Mouse (Mus musculus): ENCODE data around the gene Enho.
A peak's percentile ranks its signal among the peaks of the same experiment; 100 is the strongest.

Enho gene

DNA sequence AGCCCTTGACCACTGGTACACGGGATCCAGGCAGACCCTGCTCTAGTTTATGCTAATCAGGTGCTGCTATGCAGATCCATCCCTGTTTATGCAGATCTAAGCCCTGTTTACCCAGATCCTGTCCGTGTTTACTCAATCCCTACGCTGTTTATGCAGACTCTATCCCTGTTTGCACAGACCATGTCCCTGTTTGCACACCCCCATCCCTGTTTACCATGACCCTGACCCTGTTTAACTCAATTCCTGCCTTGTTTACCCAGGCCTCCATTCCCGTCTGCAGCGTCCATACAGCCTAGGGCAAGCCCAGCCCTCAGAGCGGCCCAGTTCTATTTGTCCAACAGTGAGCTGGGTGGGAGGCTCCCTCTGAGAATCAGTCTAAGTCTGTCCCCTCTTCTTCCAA, 9.9 kb downstream of the Enho start:
- DNase-seq, result no peak

DNA sequence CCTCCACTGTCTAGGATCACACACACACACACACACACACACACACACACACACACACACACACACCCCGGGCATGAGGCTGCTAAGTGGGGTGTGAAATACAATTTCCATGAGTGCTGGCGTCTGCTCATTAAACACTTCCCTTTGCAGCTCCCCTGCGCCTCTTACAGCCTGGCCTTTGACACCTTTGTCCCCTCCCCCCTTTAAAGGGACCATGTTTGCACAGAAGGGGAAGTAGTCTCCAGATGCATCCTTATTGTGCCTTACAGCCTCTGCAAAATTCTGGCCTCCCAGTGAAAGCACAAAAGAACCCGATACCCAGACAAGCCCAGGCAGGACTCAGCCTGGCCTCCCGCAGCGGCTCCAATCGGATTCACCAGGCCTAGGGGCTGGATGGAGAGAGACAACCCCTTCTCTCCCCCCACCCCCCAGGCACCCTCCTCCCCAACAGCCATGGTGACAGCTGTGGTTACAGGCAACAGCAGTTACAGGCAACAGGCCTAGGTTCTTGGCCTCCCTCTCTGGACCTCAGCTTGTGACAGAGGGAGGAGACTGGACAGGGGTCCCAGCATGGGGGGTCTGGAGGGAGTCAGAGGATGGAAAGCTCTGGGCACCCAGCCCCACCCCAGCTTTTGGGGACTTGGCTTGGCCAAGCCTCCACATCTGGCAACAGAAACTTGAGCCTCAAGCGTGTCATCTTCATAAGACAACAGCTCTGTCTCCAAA, 11.8 kb downstream of the Enho start:
- peak; percentile 30 to 41 for DNase-seq

DNA sequence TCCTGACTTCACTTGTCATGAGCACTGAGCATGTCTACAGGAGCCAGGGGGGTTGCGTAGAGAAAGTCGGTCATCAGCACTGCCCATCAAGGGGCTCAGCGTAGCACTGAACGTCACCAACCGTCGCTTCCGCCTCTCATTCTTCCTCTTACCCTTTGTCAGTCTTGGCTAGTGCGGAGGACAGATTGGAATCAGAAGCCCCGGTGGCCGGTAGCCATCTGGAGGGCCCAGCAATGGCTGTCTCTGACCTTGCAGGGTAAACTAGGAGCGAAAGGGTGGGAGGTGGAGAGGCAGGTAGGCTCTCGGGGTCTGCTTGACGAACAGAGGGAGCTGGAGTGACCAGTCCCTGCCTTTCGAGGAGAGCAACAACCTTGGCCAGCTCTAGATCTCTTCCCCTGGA, 18.1 kb downstream of the Enho start:
- DNase-seq, result no peak

DNA sequence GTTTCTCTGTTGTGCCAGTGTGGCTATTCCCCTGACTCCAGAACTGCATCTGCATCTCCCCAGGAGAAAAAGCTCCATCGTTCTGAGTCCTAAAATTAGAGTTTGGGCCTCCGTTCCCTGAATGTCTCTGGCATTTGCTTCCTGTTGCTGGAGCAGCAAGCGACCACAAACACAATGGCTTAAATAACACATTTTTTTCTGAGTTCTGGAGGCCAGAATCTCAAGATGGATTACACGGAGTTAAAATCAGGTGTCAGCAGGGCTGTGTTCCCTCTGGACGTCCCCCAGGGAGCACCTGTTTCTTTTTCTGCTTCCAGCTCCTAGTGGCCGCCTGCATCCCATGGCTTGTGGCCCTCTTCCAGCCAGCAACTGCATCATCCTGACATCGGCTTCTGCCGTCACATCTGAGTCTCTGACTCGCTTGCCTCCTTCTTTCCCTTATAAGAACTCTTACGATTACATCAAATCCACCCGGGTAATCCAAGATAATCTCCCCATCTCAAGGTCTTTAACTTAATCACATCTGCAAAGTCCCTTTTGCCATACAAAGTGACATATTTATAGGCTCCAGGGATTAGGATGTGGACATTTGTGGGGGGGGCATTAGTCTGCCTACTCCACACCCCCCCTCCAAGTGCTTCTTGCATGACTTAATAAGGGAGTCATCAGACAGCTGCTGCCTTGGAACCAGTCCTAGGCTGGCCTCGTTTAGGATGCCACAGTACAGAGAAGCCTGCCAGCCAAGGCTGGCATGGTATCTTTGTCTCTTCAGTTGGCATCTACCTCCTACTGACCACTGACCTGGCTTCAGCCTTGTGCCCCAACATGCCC, 21.0 kb downstream of the Enho start:
- no peak for DNase-seq

DNA sequence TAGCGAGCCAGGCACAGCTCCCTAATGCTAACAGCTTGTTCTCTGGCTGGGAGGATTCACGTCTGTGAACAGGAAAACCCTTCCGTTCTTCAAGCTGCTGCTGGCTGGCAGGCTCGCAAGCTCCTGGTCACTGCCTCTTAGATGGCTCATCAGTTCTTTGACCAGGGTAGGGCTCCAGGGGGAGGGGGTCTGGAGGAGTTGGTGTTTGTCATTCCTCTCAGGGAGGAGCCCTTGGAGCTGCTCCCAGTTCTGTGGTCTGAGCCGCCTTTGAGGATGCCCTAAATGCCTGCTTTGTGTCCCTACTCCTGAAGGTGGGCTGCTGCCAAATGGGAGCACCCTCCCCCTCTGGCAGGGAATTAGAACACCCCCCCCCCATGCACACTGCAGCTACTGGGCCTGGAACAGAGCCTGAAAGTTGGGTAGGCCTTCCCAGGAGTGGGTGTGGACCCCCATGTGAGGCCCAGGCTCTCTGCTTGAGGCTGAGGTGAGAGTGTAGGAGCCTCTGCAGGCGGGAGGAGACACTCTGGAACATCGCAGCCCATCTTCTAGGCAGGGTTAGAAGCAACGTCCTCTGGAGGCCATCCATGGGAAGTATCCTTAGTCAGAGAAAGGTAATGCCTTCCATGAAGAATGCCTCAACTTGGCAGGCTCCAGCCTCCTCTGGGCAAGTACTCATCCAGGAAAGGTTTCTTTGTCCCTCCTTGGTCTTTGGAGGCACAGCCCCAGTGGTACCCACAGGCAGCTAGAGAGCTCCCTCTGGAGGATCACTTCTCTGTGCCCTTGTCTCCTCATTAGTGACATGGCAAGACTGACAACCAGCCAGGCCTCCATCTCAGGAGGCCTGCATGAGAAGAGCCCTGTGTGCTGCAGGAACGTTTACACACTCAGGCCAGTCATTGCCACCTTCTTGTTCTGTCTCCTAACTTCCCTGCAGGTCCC, 24.2 kb downstream of the Enho start:
- no peak for DNase-seq

DNA sequence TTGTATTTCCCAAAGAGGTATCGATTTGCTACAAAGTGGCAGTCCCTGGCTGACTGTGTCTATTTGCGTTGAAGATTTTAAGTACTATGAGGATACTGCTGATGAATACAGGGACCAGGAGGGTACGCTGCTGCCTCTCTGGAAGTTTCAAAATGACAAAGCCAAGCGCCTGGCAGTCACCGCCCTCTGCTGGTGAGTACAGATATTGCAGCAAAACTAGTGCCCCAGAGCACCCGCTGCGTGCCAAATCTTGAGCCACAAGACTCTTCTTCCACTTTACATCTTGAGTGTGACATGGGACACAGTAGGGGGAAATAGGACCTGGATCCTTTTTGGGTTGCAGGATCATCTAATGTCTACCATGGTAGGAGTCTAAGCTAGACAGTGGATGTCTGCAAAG, 26.0 kb downstream of the Enho start:
- DNase-seq, result peak; percentile 72 to 89

DNA sequence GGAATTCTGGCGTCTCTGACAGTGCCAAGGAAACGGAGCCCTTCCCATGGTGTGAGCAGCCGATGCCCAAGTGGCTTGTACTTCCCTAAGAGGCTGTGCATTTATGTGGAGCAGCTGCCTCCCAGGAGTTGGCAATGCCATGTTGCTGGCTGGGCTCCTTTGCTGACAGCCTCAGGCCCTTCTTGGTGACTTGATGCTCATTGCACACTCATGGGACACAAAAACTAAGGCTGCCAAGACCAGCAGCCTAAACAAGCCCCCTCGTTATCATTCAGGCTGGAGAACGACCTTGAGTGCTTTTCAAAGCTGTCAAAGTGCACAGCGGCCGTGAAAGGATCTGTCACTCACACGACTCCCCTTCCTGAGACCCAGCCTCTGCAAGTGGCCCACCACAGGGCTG, 28.0 kb downstream of the Enho start:
- DNase-seq, result no peak

DNA sequence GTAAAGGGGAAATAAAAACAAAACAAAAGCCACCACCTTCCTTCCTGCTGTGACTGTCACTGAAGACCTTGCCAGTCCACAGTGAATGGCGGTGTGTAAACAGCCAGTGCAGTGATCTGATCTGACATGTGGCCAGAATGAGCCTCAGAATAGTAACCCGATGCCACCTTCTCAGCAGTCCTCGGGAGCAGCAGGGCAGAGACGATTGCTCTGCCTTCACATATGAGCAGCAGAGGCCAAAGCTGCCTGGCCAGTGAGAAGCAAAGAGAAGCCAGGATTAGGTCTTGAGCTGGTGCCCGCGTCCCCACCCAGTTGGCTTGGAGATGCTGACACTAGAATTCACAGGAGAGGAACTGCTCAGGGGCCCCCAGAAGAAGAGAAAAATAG, 29.5 kb downstream of the Enho start:
- no peak for DNase-seq

DNA sequence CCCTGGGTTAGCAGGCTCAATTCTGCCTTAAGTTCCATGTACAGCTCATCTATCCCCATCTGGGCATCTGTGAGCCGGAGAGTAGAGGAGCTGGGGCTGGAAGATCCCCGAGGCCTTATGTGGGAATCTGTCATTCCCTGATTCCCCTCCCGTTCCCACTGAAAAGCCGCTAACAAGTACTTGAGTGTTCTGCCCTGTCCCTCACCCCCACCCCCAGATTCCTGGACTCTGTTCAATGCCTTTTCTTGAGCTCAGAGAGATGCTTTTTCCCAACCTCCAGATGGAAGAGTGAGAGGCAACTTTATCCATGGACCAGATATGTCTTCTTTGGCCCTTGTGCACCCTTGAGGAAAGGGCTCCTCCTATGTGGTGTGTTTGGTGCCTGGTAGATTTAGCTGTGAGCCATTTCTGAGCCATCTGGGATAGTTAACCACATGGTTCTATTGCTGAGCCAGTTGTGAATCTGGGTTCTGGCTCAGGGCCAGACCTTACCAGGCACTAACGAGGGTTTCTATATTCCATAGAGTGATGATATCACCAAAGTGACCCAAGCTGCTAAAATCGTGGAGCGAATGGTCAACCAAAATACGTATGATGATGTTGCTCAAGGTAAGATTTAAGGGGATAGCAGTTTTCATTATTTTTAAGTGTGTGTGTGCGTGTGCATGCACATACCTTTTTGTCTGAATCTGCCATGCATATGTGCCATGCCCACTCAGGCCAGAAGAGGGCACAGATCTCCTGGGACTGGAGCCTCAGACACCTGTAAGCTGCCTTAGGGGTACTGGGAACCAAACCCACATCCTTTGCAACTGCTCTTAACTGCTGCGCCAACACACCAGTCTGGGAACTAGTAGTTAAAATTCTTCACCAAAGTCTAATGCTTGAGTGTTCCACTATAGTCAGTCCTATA, 30.2 kb downstream of the Enho start:
- peak in 1 of 2 experiments; percentile 40 for DNase-seq

DNA sequence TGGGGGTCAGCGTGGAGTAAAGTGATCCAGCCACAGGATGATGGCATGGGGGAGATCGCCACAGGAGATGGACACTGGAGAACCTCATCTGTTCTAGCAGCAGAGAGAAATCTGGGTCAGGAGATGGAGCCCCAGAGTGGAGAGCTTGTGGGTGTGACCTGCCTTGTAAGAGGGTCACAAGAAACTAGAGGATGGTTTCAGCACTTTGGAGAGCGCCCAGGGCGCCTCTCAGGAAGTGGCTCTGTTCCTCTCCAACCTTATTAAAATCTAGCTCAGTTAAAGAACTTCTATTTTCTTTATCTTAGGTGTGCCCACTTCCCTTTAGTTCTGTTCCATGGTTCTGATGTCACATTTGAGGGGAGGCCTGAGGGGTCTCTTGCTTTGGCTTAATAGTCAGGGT, 33.3 kb downstream of the Enho start:
- DNase-seq, result peak; percentile 56 to 85

DNA sequence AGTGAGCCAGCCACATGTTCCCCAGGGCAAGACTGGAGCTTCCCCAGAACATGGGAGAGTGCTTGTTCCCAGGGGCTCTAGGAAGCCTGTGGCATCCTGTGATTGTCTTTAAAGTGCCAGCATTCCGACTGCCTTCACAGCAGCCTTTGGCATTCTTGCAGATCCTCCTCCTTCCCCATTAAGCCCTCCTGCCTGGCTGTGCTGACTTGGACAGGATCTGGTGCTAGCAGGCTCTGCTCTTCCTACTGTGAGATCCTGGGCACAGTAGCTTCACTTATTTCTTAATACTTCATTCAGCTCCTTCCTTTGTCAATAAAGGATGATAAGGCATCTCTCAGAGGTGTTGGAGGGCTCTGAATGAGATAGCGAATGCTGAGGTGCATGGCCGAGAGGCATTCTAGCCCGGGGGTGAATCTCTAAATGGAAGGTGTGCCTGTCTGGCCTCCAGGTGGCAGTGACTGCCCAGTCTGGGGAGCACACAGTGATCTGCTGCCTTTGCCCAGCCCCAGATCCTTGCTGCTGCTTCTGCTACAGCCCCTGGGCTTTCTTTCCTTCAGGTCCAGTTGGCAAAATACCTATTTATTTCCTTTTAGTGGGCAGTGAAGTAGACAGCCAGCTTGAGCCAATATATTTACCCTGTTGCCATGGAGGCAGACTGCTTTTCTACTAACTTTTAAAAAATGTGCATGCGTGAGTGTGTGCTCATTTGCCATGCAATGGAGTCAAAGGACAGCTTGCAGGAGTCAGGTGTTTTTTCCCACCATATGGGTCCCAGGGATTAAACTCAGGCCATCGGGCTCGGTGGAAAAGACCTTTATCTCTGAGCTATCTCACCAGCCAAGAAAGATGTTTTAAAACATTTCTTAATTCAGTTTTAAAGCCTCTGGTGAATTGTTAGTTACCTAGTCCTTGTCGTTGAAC, 35.4 kb downstream of the Enho start:
- peak in 1 of 2 experiments; percentile 54 for DNase-seq

DNA sequence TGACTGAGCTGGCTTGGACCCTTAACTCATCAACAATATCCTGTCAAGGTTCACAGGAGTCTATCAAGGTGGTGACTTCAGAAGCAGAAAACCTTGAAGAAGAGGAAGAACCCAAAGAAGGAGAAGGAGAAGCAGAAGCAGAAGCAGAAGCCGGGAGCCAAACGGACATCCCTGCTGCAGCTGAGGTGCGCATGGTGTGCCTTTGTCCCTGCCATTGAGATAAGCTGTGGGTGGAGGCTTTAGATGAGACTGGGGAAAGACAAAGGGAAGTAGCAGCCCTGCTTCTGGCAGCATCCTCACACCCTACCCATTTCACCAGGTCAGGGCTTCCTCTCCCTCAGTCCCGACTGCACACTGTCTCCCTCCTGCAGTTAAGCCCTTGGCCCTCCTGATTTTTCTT, 37.3 kb downstream of the Enho start:
- no peak for DNase-seq

Data from kidney, postnatal 36 days (tissue).